Mouse (Mus musculus) kidney, adult 2 months (tissue): ENCODE measurements around the gene Elovl5.

ENCODE experiments used
- CTCF ChIP-seq: fragments of 200-500 bp; conservative IDR thresholded peaks from 2 replicates; pipeline ENCODE4 v1.5.1; 2011; ENCODE audit warnings: low read depth, mild to moderate bottlenecking, control low read depth, low read length, moderate library complexity, mixed read lengths; ENCODE audit not compliant: insufficient read depth, insufficient read length
- POLR2A ChIP-seq: fragments of 200-500 bp; IDR thresholded peaks from one replicate; pipeline ENCODE4 v1.6.1; 2011; ENCODE audit warnings: low read depth, low read length, control low read depth

DNA sequence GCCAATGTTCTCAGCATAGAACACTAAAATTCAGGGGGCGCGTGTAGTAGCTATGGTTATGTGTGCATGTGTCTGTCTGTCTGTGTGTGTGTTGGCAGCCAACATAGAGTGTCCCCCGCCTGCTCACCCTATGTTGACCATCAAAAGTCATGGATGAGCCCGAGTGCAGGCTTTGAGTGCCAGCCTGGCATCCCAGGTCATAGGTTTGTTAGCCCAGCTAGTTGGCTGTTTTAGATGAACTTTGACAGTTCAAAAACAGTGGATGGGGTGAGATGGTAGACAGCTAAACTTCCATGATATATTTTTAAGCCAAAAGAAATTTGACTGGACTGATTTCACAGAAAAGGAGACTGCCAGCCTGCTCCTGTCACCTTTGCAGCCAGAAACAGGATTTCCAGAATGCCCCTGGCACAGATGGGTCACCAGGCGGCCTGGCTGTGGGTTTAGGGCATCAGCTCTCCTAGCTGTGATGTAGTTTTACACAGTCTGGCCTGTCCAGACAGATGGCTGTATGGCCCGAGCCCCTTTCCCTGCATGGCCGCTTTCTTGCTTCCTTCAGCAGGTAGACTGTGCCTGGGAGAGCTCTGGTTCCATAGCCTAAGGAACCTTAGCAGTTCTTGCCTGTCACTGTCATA lies 33.8 kb downstream of the Elovl5 start:
- TF ChIP-seq CTCF: no peak
- TF ChIP-seq POLR2A: no peak
